Comparison of ENCODE assay signal across 39 mouse cellular contexts in genomic region chr10:79110482-79110881, GRCm38 (mm10). TPM values are rescaled to one million over a fixed set of nuclear protein-coding genes. Genes with fewer than 3 reads are reported as not detected.
"Had no signal": no experiment of that assay in that cellular context is flagged by ENCODE, and none has a peak within 500 bp of the region (broad histone marks: within the 10 kb centered on the region; RNA-seq: fewer than 3 reads in every experiment).

No protein-coding gene starts in this region.

- H3K27me3 ChIP-seq: limb, embryonic 12.5 days; limb, embryonic 13.5 days; limb, embryonic 15.5 days; liver, embryonic 12.5 days; liver, embryonic 13.5 days; liver, embryonic 15.5 days; lung, embryonic 15.5 days; midbrain, embryonic 12.5 days; midbrain, embryonic 13.5 days; midbrain, embryonic 15.5 days; neural tube, embryonic 12.5 days had no signal

- DNase-seq: left cerebral cortex, postnatal 4 days; liver; liver, embryonic 13.5 days; liver, postnatal 0 days; lung, adult 18-20 months; lung, adult 2 months; lung, embryonic 14.5 days; lung, postnatal 10 days; lung, postnatal 14 days; lung, postnatal 36 days; lung, postnatal 4 days; midbrain, embryonic 14.5 days had no signal

- H3K9me3 ChIP-seq: limb, embryonic 10.5 days; limb, embryonic 12.5 days; limb, embryonic 13.5 days; limb, embryonic 15.5 days; liver, embryonic 12.5 days; liver, embryonic 13.5 days; liver, embryonic 15.5 days; lung, embryonic 15.5 days; megakaryocyte, embryonic 14.5 days; midbrain, embryonic 10.5 days; midbrain, embryonic 12.5 days; midbrain, embryonic 13.5 days; midbrain, embryonic 15.5 days; neural tube, embryonic 12.5 days had no signal

- H3K4me1 ChIP-seq: midbrain, embryonic 12.5 days; midbrain, embryonic 13.5 days; midbrain, embryonic 15.5 days; neural tube, embryonic 12.5 days had no signal

- H3K4me2 ChIP-seq: limb, embryonic 12.5 days; limb, embryonic 13.5 days; limb, embryonic 15.5 days; liver, embryonic 11.5 days; liver, embryonic 12.5 days; liver, embryonic 13.5 days; liver, embryonic 15.5 days; lung, embryonic 14.5 days; lung, embryonic 15.5 days; midbrain, embryonic 11.5 days; midbrain, embryonic 12.5 days; midbrain, embryonic 13.5 days; midbrain, embryonic 15.5 days; neural tube, embryonic 12.5 days had no signal

- H3K9ac ChIP-seq: limb, embryonic 12.5 days; limb, embryonic 13.5 days; limb, embryonic 15.5 days; liver, embryonic 12.5 days; liver, embryonic 13.5 days; liver, embryonic 14.5 days; liver, embryonic 15.5 days; liver, postnatal 0 days; lung, embryonic 14.5 days; lung, embryonic 15.5 days; midbrain, embryonic 12.5 days; midbrain, embryonic 13.5 days; midbrain, embryonic 15.5 days; neural tube, embryonic 12.5 days had no signal

- H3K27ac ChIP-seq: limb, embryonic 10.5 days; limb, embryonic 12.5 days; limb, embryonic 13.5 days; limb, embryonic 15.5 days; liver, embryonic 12.5 days; liver, embryonic 13.5 days; liver, embryonic 14.5 days; liver, embryonic 15.5 days; lung, embryonic 15.5 days; macrophage; midbrain, embryonic 10.5 days; midbrain, embryonic 12.5 days; midbrain, embryonic 13.5 days; midbrain, embryonic 15.5 days; neural tube, embryonic 12.5 days had no signal

- ATAC-seq: liver, embryonic 12.5 days; liver, postnatal 0 days; lung, postnatal 0 days; midbrain, embryonic 13.5 days; midbrain, embryonic 15.5 days; midbrain, embryonic 16.5 days had no signal

- H3K36me3 ChIP-seq: limb, embryonic 10.5 days; limb, embryonic 12.5 days; limb, embryonic 13.5 days; limb, embryonic 15.5 days; liver, embryonic 12.5 days; liver, embryonic 13.5 days; liver, embryonic 15.5 days; lung, embryonic 15.5 days; midbrain, embryonic 10.5 days; midbrain, embryonic 12.5 days; midbrain, embryonic 13.5 days; midbrain, embryonic 15.5 days; neural tube, embryonic 12.5 days had no signal

- H3K4me3 ChIP-seq: limb, embryonic 10.5 days; limb, embryonic 12.5 days; limb, embryonic 13.5 days; limb, embryonic 15.5 days; liver, embryonic 12.5 days; liver, embryonic 13.5 days; liver, embryonic 15.5 days; lung, embryonic 15.5 days; megakaryocyte, embryonic 14.5 days; midbrain, embryonic 10.5 days; midbrain, embryonic 12.5 days; midbrain, embryonic 13.5 days; midbrain, embryonic 15.5 days; myocyte; neural tube, embryonic 12.5 days had no signal

RNA-seq across cellular contexts. Expression of gene Vmn2r80, which starts 38.1 kb away (rescaled TPM):
- polyA plus RNA-seq: limb, embryonic 10.5 days; limb, embryonic 11.5 days; limb, embryonic 12.5 days; limb, embryonic 13.5 days; limb, embryonic 14.5 days; limb, embryonic 15.5 days; liver, adult 2 months; liver, embryonic 11.5 days; liver, embryonic 12.5 days; liver, embryonic 13.5 days; liver, embryonic 14.5 days; liver, embryonic 15.5 days; liver, embryonic 16.5 days; liver, postnatal 0 days; lung, adult 2 months; lung, embryonic 14.5 days; lung, embryonic 15.5 days; lung, embryonic 16.5 days; lung, postnatal 0 days; macrophage; midbrain, embryonic 10.5 days; midbrain, embryonic 11.5 days; midbrain, embryonic 12.5 days; midbrain, embryonic 13.5 days; midbrain, embryonic 14.5 days; midbrain, embryonic 15.5 days; midbrain, embryonic 16.5 days; midbrain, postnatal 0 days; myocyte; neural tube, embryonic 11.5 days; neural tube, embryonic 12.5 days had no signal
